Mouse (Mus musculus) kidney, adult 2 months (tissue): ENCODE results near the gene Krtap5-4.

Experiments
- CTCF ChIP-seq: fragments of 200-500 bp; conservative IDR thresholded peaks from 2 replicates; pipeline ENCODE4 v1.5.1; 2011; ENCODE audit warnings: low read depth, mild to moderate bottlenecking, control low read depth, low read length, moderate library complexity, mixed read lengths; ENCODE audit not compliant: insufficient read depth, insufficient read length
- POLR2A ChIP-seq: fragments of 200-500 bp; IDR thresholded peaks from one replicate; pipeline ENCODE4 v1.6.1; 2011; ENCODE audit warnings: low read depth, low read length, control low read depth

GRCm38 (mm10) chr7:142349308-142349961 is 46.1 kb downstream of the Krtap5-4 start:
- TF ChIP-seq POLR2A (no peak), CTCF (no peak)
